Mouse (Mus musculus): ENCODE measurements at regions not wholly inside any gene's neighbourhood (a gene's known extent, or its start where the extent isn't known, plus 50 kb on each side); places are given as distances from the start of the nearest gene placed in this dataset.

GRCm38 (mm10) chr14:70839126-70839525 lies 239.5 kb upstream of the Fam160b2 start:
- Histone ChIP-seq H3K36me3 (ENCODE audit: control insufficient read depth, insufficient read depth, low read length) (no peaks in the 10 kb centered on the region), H3K9ac (ENCODE audit: low read depth, low read length) (no peak overlapping the region), H3K4me1 (ENCODE audit: control insufficient read depth, insufficient read depth, low read depth, low read length) (peaks cover 2% of the 10 kb centered on the region; the same call in 1 of the 2 replicates), H3K4me3 (ENCODE audit: low read length) (no peak overlapping the region), H3K4me2 (ENCODE audit: low read length) (no peak overlapping the region), H3K9me3 (ENCODE audit: control insufficient read depth, low read length) (no peaks in the 10 kb centered on the region), H3K27me3 (replicated peaks; ENCODE audit: control insufficient read depth, insufficient read depth, low read length) (no peaks in the 10 kb centered on the region), H3K27ac (ENCODE audit: low read depth, low read length) (no peak overlapping the region)
- 80% methylated on average over 2 of the region's 2 CpGs for WGBS
- no peak for ATAC-seq

GRCm38 (mm10) chr14:70837528-70837927 lies 237.9 kb upstream of the Fam160b2 start:
- Histone ChIP-seq H3K36me3 (ENCODE audit: control insufficient read depth, insufficient read depth, low read length) (no peaks in the 10 kb centered on the region), H3K4me1 (ENCODE audit: control insufficient read depth, insufficient read depth, low read depth, low read length) (peaks cover 2% of the 10 kb centered on the region; the same call in 1 of the 2 replicates), H3K4me3 (ENCODE audit: low read length) (no peak overlapping the region), H3K27ac (ENCODE audit: low read depth, low read length) (no peak overlapping the region), H3K9ac (ENCODE audit: low read depth, low read length) (no peak overlapping the region), H3K4me2 (ENCODE audit: low read length) (0 out of 2 replicates have a peak overlapping the region, but pooled peaks have one; percentile 6), H3K27me3 (replicated peaks; ENCODE audit: control insufficient read depth, insufficient read depth, low read length) (no peaks in the 10 kb centered on the region), H3K9me3 (ENCODE audit: control insufficient read depth, low read length) (no peaks in the 10 kb centered on the region)
- 5% methylated on average over 6 of the region's 6 CpGs for WGBS
- ATAC-seq, result no peak

DNA sequence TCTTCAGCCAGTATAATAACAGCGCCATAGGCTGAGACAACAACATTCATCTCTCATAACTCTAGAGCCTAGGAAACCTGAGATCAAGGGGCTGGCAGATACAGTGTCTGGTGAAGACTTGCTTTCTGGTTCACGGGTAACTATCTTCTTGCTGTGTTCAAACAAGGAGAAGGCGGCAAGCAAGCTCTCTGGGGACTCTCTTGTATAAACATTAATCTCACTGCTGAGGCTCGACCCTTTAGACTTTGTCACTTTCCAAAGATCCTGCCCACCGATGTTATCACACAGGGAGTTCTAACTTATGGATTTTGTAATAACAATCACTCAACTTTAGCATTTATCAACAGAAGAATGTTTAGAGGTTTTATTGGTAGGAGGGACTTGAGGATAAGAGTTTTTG lies 233.6 kb upstream of the Fam160b2 start:
- no peak for ATAC-seq
- Histone ChIP-seq H3K4me2 (ENCODE audit: low read length) (no peak overlapping the region), H3K36me3 (ENCODE audit: control insufficient read depth, insufficient read depth, low read length) (no peaks in the 10 kb centered on the region), H3K9me3 (ENCODE audit: control insufficient read depth, low read length) (peaks cover 2% of the 10 kb centered on the region; the same call in 1 of the 2 replicates), H3K27me3 (replicated peaks; ENCODE audit: control insufficient read depth, insufficient read depth, low read length) (no peaks in the 10 kb centered on the region), H3K4me3 (ENCODE audit: low read length) (no peak overlapping the region), H3K27ac (ENCODE audit: low read depth, low read length) (no peak overlapping the region), H3K9ac (ENCODE audit: low read depth, low read length) (no peak overlapping the region), H3K4me1 (ENCODE audit: control insufficient read depth, insufficient read depth, low read depth, low read length) (peaks cover 2% of the 10 kb centered on the region; the same call in 1 of the 2 replicates)
- 56% methylated on average over 5 of the region's 5 CpGs for WGBS

DNA sequence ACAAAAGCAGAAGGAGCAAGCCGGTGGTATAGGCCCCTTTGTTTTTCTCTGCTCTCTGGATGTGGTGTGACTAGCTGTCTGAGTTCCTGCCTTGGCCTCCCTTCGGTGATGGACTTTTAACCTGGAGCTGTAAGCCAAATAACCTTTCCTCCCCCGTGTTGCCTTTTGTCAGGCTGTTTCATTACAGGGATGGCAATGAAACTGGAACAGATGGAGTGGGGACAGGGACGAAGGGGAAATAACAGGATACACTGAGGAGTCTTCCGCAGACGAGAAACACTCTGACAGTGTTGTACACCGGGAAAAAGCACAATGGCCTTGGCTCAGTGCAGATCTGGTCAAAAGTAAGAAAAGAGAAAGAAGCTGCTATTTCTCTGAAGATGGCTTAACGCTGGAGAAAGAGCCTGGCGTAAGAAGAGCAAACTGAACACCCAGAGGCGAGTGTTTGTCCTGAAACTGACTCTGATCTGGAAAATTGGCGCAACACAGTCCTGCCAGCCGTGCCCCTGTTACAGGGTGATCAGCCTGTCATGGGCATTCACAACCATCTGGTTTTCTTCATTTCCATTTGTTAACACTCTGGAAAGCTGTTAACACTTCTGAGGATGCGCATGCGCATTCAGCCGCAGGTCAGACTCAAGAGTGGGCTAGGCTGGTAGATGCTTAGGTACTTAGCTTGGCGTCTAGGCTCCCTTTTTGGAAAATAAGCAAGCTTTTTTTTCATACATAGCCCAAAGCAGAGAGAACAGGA lies 233.0 kb upstream of the Fam160b2 start:
- no peak overlapping the region for H3K4me2 ChIP-seq (ENCODE audit: low read length)
- no peak overlapping the region for H3K9ac ChIP-seq (ENCODE audit: low read depth, low read length)
- no peak overlapping the region for H3K4me3 ChIP-seq (ENCODE audit: low read length)
- H3K4me1 ChIP-seq (ENCODE audit: control insufficient read depth, insufficient read depth, low read depth, low read length), result peaks cover 2% of the 10 kb centered on the region; the same call in 1 of the 2 replicates
- 66% methylated on average over 16 of the region's 16 CpGs for WGBS
- no peaks in the 10 kb centered on the region for H3K36me3 ChIP-seq (ENCODE audit: control insufficient read depth, insufficient read depth, low read length)
- ATAC-seq, result peak; percentile 60; the same call in 1 of the 2 replicates
- no peak overlapping the region for H3K27ac ChIP-seq (ENCODE audit: low read depth, low read length)
- no peaks in the 10 kb centered on the region for H3K27me3 ChIP-seq (replicated peaks; ENCODE audit: control insufficient read depth, insufficient read depth, low read length)
- H3K9me3 ChIP-seq (ENCODE audit: control insufficient read depth, low read length), result peaks cover 2% of the 10 kb centered on the region; the same call in 1 of the 2 replicates

DNA sequence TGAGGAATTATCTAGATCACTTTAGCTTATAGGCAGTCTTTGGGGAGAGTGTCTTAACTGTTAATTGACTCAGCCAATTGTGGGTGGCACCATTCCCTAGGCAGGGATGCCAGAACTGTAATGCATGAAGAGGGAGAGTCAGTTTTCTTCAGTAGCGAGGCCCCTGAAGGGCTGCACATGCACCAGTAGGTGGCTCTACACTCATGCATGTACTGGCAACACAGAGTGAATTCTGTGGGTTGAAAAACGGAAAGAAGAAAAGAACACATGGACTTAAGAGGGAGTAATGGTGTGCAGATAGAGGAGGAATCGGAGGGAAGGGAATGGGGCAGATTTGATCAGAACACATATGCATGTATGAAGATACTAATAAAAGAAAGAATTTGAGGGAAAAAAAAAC lies 232.4 kb upstream of the Fam160b2 start:
- peak; percentile 40; the same call in 1 of the 2 replicates for ATAC-seq
- Histone ChIP-seq H3K4me1 (ENCODE audit: control insufficient read depth, insufficient read depth, low read depth, low read length) (no peaks in the 10 kb centered on the region; the same call in 1 of the 2 replicates), H3K4me2 (ENCODE audit: low read length) (no peak overlapping the region), H3K9ac (ENCODE audit: low read depth, low read length) (no peak overlapping the region), H3K9me3 (ENCODE audit: control insufficient read depth, low read length) (peaks cover 2% of the 10 kb centered on the region; the same call in 1 of the 2 replicates), H3K4me3 (ENCODE audit: low read length) (no peak overlapping the region), H3K36me3 (ENCODE audit: control insufficient read depth, insufficient read depth, low read length) (no peaks in the 10 kb centered on the region), H3K27ac (ENCODE audit: low read depth, low read length) (no peak overlapping the region), H3K27me3 (replicated peaks; ENCODE audit: control insufficient read depth, insufficient read depth, low read length) (no peaks in the 10 kb centered on the region)
- WGBS, result 70% methylated on average over 3 of the region's 3 CpGs

All from hindbrain, embryonic 16.5 days (tissue).